Mouse (Mus musculus) CH12.LX (cell line): Measurements from ENCODE around the gene Tmem259. TPM values are rescaled to one million over a fixed set of nuclear protein-coding genes. Genes with fewer than 3 reads are reported as not detected.

ENCODE experiments used
- DNase-seq: peaks from one replicate; pipeline ENCODE4 v3.0.0-alpha.2; 2013; ENCODE audit errors: extremely low read depth
- H3K27ac ChIP-seq: 2 replicates; pipeline ENCODE4 v1.5.1; 2012; ENCODE audit warnings: low read depth, mild to moderate bottlenecking, control low read depth, moderate library complexity; ENCODE audit not compliant: insufficient read depth
- H3K27me3 ChIP-seq: replicated peaks from 2 replicates; pipeline ENCODE3; 2012; ENCODE audit warnings: inconsistent platforms
- H3K36me3 ChIP-seq, 2 experiments: replicated peaks in 1 of 2; 2 replicates each; pipeline versions ENCODE3 to v1.6.1; 2012; ENCODE audit warnings: inconsistent platforms in 1 of 2, low read length in 1 of 2, mild to moderate bottlenecking in 1 of 2, mixed read lengths in 1 of 2, moderate library complexity in 1 of 2; ENCODE audit not compliant: control insufficient read depth in 1 of 2, insufficient read depth in 1 of 2
- H3K4me1 ChIP-seq, 2 experiments: 2 replicates each; pipeline ENCODE4 v1.6.1; 2012; ENCODE audit warnings: inconsistent platforms in 1 of 2, moderate library complexity in 1 of 2; ENCODE audit not compliant: insufficient read depth in 2 of 2, control insufficient read depth in 1 of 2
- H3K4me2 ChIP-seq: 2 replicates; pipeline ENCODE4 v1.6.1; 2012; ENCODE audit warnings: low read depth, mild to moderate bottlenecking, control low read depth; ENCODE audit not compliant: poor library complexity, insufficient read depth, severe bottlenecking
- H3K4me3 ChIP-seq, 3 experiments: fragments of 150-350 bp in 1 of 3; sonication (generic) in 1 of 3; replicated peaks in 1 of 3; 2 replicates each; pipeline versions ENCODE3 to v1.5.1; 2011 to 2012; ENCODE audit warnings: low read depth in 2 of 3, low read length in 2 of 3, mild to moderate bottlenecking in 2 of 3, moderate library complexity in 2 of 3, control low read depth in 1 of 3, improper control_type of control experiment in 1 of 3, inconsistent platforms in 1 of 3, mixed read lengths in 1 of 3; ENCODE audit not compliant: poor library complexity in 1 of 3
- H3K79me2 ChIP-seq: replicated peaks from 2 replicates; pipeline ENCODE4 v1.6.1; 2012; ENCODE audit warnings: mild to moderate bottlenecking, moderate library complexity; ENCODE audit not compliant: control insufficient read depth, poor library complexity, insufficient read depth, severe bottlenecking; ENCODE audit errors: extremely low read depth
- H3K9ac ChIP-seq: 2 replicates; pipeline ENCODE4 v1.6.1; 2012; ENCODE audit warnings: low read depth, mild to moderate bottlenecking, control low read depth, moderate library complexity; ENCODE audit not compliant: insufficient read depth
- H3K9me3 ChIP-seq: replicated peaks from 2 replicates; pipeline ENCODE3; 2012; ENCODE audit warnings: low read length, inconsistent platforms, mixed read lengths
- BHLHE40 ChIP-seq: IDR thresholded peaks from 2 replicates; pipeline ENCODE4 v1.6.1; 2011; ENCODE audit warnings: mild to moderate bottlenecking, low read depth, low read length, improper control_type of control experiment
- CHD1 ChIP-seq: IDR thresholded peaks from 2 replicates; pipeline ENCODE4 v1.6.1; 2012; ENCODE audit warnings: low read depth, low read length, improper control_type of control experiment, inconsistent platforms
- CHD2 ChIP-seq: IDR thresholded peaks from 2 replicates; pipeline ENCODE4 v1.6.1; 2011; ENCODE audit warnings: low read length, improper control_type of control experiment
- E2F4 ChIP-seq: IDR thresholded peaks from 2 replicates; pipeline ENCODE4 v1.6.1; 2011; ENCODE audit warnings: low read depth, low read length, improper control_type of control experiment; ENCODE audit not compliant: insufficient replicate concordance
- ELF1 ChIP-seq: IDR thresholded peaks from 2 replicates; pipeline ENCODE4 v1.6.1; 2014; ENCODE audit warnings: low read depth, mild to moderate bottlenecking, inconsistent platforms, low read length, improper control_type of control experiment
- ETS1 ChIP-seq: conservative IDR thresholded peaks from 2 replicates; pipeline ENCODE4 v1.6.1; 2012; ENCODE audit warnings: low read depth, mild to moderate bottlenecking, inconsistent platforms, low read length, improper control_type of control experiment, moderate library complexity
- HCFC1 ChIP-seq: IDR thresholded peaks from 2 replicates; pipeline ENCODE4 v1.6.1; 2012; ENCODE audit warnings: low read depth, mild to moderate bottlenecking, inconsistent platforms, low read length, improper control_type of control experiment
- JUN ChIP-seq: IDR thresholded peaks from 2 replicates; pipeline ENCODE4 v1.6.1; 2011; ENCODE audit warnings: low read depth, mild to moderate bottlenecking, low read length, improper control_type of control experiment, moderate library complexity; ENCODE audit not compliant: insufficient read depth
- KAT2A ChIP-seq: IDR thresholded peaks from 2 replicates; pipeline ENCODE4 v1.6.1; 2012; ENCODE audit warnings: low read length, improper control_type of control experiment, inconsistent platforms; ENCODE audit not compliant: insufficient replicate concordance
- MAX ChIP-seq: IDR thresholded peaks from 2 replicates; pipeline ENCODE4 v1.6.1; 2011; ENCODE audit warnings: low read length, improper control_type of control experiment
- MAZ ChIP-seq: IDR thresholded peaks from 2 replicates; pipeline ENCODE4 v1.6.1; 2012; ENCODE audit warnings: low read depth, mild to moderate bottlenecking, inconsistent platforms, low read length, improper control_type of control experiment, moderate library complexity
- MXI1 ChIP-seq: IDR thresholded peaks from 2 replicates; pipeline ENCODE4 v1.6.1; 2011; ENCODE audit warnings: mild to moderate bottlenecking, low read depth, low read length, improper control_type of control experiment
- MYC ChIP-seq: IDR thresholded peaks from 2 replicates; pipeline ENCODE4 v1.6.1; 2011; ENCODE audit warnings: low read depth, mild to moderate bottlenecking, improper control_type of control experiment, low read length
- NRF1 ChIP-seq: IDR thresholded peaks from 2 replicates; pipeline ENCODE4 v1.6.1; 2014; ENCODE audit warnings: low read depth, mild to moderate bottlenecking, inconsistent platforms, low read length, improper control_type of control experiment, moderate library complexity
- POLR2A ChIP-seq: IDR thresholded peaks from 2 replicates; pipeline ENCODE4 v1.6.1; 2011; ENCODE audit warnings: low read depth, mild to moderate bottlenecking, improper control_type of control experiment, low read length
- POLR2AphosphoS2 ChIP-seq: IDR thresholded peaks from 2 replicates; pipeline ENCODE4 v1.6.1; 2011; ENCODE audit warnings: low read depth, low read length, improper control_type of control experiment
- RAD21 ChIP-seq: IDR thresholded peaks from 2 replicates; pipeline ENCODE4 v1.6.1; 2011; ENCODE audit warnings: low read depth, mild to moderate bottlenecking, low read length, improper control_type of control experiment, moderate library complexity
- SIN3A ChIP-seq: IDR thresholded peaks from 2 replicates; pipeline ENCODE4 v1.6.1; 2012; ENCODE audit warnings: low read length, improper control_type of control experiment, inconsistent platforms
- TBP ChIP-seq: conservative IDR thresholded peaks from 2 replicates; pipeline ENCODE4 v1.6.1; 2011; ENCODE audit warnings: low read depth, low read length, improper control_type of control experiment
- UBTF ChIP-seq: IDR thresholded peaks from 2 replicates; pipeline ENCODE4 v1.6.1; 2012; ENCODE audit warnings: low read depth, mild to moderate bottlenecking, inconsistent platforms, low read length, improper control_type of control experiment, moderate library complexity
- USF1 ChIP-seq: IDR thresholded peaks from 2 replicates; pipeline ENCODE4 v1.6.1; 2014; ENCODE audit warnings: low read depth, mild to moderate bottlenecking, inconsistent platforms, low read length, improper control_type of control experiment
- USF2 ChIP-seq: conservative IDR thresholded peaks from 2 replicates; pipeline ENCODE4 v1.6.1; 2011; ENCODE audit warnings: low read depth, low read length, improper control_type of control experiment
- ZC3H11A ChIP-seq: IDR thresholded peaks from 2 replicates; pipeline ENCODE4 v1.6.1; 2012; ENCODE audit warnings: low read depth, mild to moderate bottlenecking, inconsistent platforms, low read length, improper control_type of control experiment
- dilution Hi-C: fragments of 300-500 bp; cut with MboI; formaldehyde crosslinking; loops from 2 replicates; pipeline ENCODE4 v1.14.3; 2020; ENCODE audit warnings: low sequenced_read_pairs; ENCODE audit not compliant: extremely low pct_unique_long_range_greater_than_20kb, extremely low pct_ligation_motif_present
- in situ Hi-C: fragments of 300-500 bp; cut with MboI; formaldehyde crosslinking; loops from 3 replicates; pipeline ENCODE4 v1.14.3; 2019; ENCODE audit warnings: low sequenced_read_pairs, low pct_ligation_motif_present, low pct_unique_long_range_greater_than_20kb, mixed read lengths
- polyA plus RNA-seq: library from polyadenylated mRNA; unstranded; fragments of >175 nt; gene quantifications from 2 replicates; pipeline ENCODE4 v1.2.1, GENCODE M21; 2012; ENCODE audit warnings: low read depth; ENCODE audit not compliant: insufficient read length
- total RNA-seq, 2 experiments: library from RNA; depleted of rRNA; stranded (reverse); fragments of 300-350 nt in 1 of 2; fragments of >200 nt in 1 of 2; gene quantifications; 2 replicates each; pipeline ENCODE4 v1.2.3; 2012 to 2014

The Tmem259 gene
- total and polyA plus RNA-seq, 3 experiments: 50.1 to 84.2 (median 71.7) TPM

DNA sequence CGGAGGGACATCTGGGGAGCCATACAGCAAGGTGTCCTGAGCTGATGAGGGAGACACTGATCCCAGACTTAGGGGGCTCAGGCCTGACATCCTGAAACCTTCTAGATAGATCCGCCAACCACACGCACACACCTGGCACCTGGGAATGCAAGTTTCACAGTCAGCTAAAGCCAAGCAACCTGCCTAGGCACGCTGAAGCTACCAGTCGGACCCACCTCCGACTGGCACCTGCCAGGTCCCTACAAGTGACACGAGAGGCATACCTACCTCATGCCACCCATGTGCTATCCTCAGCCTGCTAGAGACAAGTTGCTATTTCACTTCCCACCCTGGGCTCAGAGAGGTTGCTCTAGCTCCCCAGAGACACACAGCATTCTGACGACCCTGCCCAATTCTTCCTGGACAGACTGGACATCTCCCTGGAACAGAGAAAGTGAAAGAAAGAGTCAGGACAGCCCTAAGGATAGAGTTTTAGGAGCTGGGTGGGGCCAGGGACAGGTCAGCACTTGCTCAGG, 5.2 kb upstream of the Tmem259 start:
- Histone ChIP-seq H3K4me2 (peak overlapping the region; percentile 27; the same call in 1 of the 2 replicates), H3K27me3 (peaks cover 3% of the 10 kb centered on the region), H3K4me3 (peak overlapping the region; percentile 58 to 67 (median 66)), H3K36me3 (peaks cover 20 to 37% of the 10 kb centered on the region in 2 experiments), H3K27ac (no peak overlapping the region), H3K9ac (0 out of 2 replicates have a peak overlapping the region, but pooled peaks have one; percentile 35), H3K4me1 (peaks cover 12 to 41% of the 10 kb centered on the region in 2 experiments), H3K79me2 (no peaks in the 10 kb centered on the region), H3K9me3 (peaks cover 14% of the 10 kb centered on the region)
- in situ Hi-C loops: loop anchor here (5.0 kb wide), 2 partner anchors 123 to 153 kb away; partner anchors contain the start of gene Cbarp
- dilution Hi-C loops: no loop called here
- no peak for TF ChIP-seq ELF1
- TF ChIP-seq BHLHE40: no peak
- TF ChIP-seq NRF1: no peak
- TF ChIP-seq UBTF: no peak
- no peak for TF ChIP-seq CHD1
- TF ChIP-seq MAX: no peak
- no peak for TF ChIP-seq SIN3A
- no peak for TF ChIP-seq MYC
- TF ChIP-seq MXI1: no peak
- TF ChIP-seq RAD21: no peak
- TF ChIP-seq USF2: no peak
- no peak for TF ChIP-seq POLR2AphosphoS2
- TF ChIP-seq ETS1: no peak
- no peak for TF ChIP-seq JUN
- DNase-seq: no peak

DNA sequence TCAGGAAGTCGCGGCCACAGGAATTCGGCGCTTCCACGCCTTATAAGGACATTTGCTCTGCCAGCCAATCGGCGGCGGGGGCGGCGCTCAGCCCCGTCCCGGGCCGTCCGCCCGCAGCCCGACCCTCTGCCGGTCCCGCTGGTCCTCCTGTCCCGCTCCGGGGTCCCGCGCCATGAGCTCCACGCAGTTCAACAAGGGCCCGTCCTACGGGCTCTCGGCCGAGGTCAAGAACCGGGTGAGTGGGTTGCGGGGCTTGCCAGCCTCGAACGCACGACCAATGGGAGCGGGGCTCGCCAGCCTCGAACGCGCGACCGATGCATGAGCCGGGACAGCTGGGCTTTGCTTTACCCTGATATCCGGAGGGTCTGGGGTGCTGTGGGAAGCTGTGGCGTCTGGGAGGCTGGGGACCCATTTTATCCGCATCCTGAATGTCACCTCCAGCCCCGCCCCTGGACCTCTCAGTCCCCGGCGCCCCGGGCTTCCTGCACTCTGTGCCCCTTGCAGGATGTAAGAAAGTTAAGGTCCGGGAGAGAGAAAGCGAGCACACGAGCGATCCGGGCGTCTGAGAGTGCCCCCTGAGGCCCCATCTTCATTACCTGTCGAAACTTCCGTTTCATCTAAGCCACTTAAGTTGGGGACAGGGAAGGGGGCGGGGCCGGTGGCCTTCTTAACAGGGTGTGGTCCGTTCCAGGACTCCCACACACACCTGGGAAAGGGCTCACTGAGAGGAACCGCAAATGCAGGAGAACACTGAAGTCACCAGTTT, 4.6 kb upstream of the Tmem259 start, which contains the start of gene Cnn2:
Gene Cnn2, plus strand, starts transcription at position 79 of the 766 bp plus-strand sequence.
- H3K4me1 ChIP-seq: peaks cover 12 to 41% of the 10 kb centered on the region in 2 experiments
- dilution Hi-C loops (no loop called here), in situ Hi-C loops (loop anchor here (5.0 kb wide), 2 partner anchors 124 to 154 kb away; partner anchors contain the start of gene Cbarp)
- peaks cover 3% of the 10 kb centered on the region for H3K27me3 ChIP-seq
- peak within 1 kb of the TSS; percentile 58 to 67 (median 66) for H3K4me3 ChIP-seq
- peak; percentile 34 for DNase-seq
- no peak within 1 kb of the TSS for H3K27ac ChIP-seq
- TF ChIP-seq UBTF (0 out of 2 replicates have a peak, but pooled peaks have one; percentile 27), POLR2AphosphoS2 (no peak), ELF1 (peak; percentile 41), E2F4 (no peak), MAX (no peak), CHD2 (no peak), JUN (no peak), SIN3A (no peak), POLR2A (peak; percentile 47; the same call in 1 of the 2 replicates), USF2 (no peak), BHLHE40 (no peak), MAZ (no peak), CHD1 (no peak), ZC3H11A (no peak), HCFC1 (no peak), TBP (no peak), USF1 (no peak), KAT2A (no peak)
- peak within 1 kb of the TSS; percentile 27 for H3K4me2 ChIP-seq
- H3K9ac ChIP-seq: peak within 1 kb of the TSS; percentile 35
- H3K36me3 ChIP-seq: peaks cover 17 to 31% of the 10 kb centered on the region in 2 experiments
- H3K79me2 ChIP-seq: peaks cover 3% of the 10 kb centered on the region
- peaks cover 14% of the 10 kb centered on the region for H3K9me3 ChIP-seq
